Mouse (Mus musculus): ENCODE measurements at regions not wholly inside any gene's neighbourhood (a gene's known extent, or its start where the extent isn't known, plus 50 kb on each side); places are given as distances from the start of the nearest gene placed in this dataset.

DNA sequence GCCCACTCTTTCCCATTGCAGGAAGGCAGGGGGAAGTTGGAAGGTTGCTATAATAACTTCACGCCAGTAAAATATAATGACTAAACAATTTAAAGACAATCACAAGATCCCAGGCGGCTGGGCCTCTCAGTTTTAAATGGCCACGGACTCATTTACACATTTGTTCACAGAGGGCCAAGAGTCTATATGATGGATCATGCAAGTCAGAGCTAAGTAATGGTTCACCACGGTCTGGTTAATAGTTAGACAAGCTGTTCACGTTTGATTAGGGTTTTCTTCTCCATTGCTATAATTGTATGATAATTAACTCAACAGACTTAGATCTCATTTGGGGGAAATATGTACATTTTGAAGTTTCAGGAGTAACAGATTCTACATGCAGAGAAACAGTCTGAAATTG, 170.0 kb downstream of the Ppargc1a start:
- no peak for ATAC-seq (ENCODE audit: insufficient number of reproducible peaks, low FRiP score, low TSS enrichment)

DNA sequence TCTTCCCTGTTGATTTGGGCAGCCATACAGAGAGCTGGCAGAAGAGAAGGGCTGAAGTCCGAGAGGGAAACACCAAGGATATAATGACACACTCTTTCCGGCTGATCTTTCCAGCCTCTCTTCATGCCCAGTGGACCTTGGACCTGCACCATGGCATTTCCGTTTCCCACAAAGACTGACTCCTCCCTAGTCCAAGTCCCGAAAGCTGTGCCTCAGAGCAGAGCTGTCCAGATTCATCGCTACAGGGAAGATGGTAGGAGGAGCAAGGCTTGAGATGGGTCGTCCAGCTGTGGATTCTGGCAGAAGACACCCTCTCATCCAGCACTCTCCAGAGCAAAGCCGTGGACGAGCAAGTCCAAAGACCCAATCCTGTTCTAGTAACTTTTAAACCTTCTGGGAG, 176.2 kb downstream of the Ppargc1a start:
- no peak for ATAC-seq (ENCODE audit: insufficient number of reproducible peaks, low FRiP score, low TSS enrichment)

DNA sequence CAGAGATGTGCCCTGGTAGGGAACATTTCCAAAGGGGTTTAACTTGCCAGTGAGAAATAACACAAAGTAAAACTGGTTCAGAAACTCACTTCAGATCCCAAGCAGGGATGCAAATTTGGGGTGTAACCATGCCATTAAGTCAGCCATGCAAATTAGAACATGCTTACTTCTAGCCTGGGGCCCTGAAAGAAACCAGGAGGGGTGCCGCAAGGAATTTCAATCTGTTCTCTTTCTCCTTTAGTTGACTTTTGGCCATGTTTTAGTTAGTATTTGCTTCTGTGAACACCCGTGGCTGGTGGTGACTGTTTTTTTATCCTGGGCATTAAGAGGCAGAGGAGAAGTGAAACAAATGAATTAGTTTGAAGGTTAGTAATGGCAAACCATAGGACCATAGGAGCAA, 179.8 kb downstream of the Ppargc1a start:
- ATAC-seq (ENCODE audit: insufficient number of reproducible peaks, low FRiP score, low TSS enrichment): no peak

GRCm38 (mm10) chr5:51386409-51386808, 181.1 kb downstream of the Ppargc1a start:
- no peak for ATAC-seq (ENCODE audit: insufficient number of reproducible peaks, low FRiP score, low TSS enrichment)

DNA sequence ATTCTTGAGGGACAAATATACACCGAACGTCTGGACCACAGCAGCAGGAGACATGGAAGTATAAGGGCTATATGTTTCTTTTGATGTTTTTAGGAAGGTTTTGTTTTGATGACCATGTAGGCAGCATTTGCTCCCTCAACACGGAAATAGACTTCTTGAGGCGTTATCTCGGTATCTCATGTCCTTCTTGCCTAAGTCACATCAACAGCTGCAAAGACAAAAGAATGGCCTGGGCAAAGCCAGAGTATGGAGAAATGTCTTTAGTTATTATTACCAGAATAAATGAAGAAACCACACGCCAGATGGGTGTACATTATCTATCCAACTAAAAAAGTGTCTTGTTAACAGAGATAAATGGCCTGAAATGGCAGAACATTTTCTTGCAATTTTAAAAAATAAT, 183.2 kb downstream of the Ppargc1a start:
- no peak for ATAC-seq (ENCODE audit: insufficient number of reproducible peaks, low FRiP score, low TSS enrichment)

DNA sequence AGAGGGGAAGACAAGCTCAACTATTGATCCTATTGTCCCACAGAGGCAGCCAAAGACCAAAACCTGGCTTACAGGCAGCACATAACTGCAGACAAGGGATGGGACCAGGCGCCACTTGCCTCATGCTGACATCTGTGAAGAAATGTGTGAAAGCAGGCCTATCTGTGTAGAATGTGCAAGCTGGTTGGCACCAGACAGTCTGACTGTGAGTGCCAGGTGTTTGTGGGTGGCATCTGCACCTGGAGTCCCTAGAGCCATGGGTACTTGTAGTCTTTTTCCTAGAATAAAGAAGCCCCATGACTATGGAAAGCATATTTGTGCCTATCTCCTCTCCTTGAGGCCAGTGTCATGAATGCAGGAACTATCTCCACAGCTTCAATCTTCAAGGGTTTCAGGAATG, 208.4 kb downstream of the Ppargc1a start:
- no peak for ATAC-seq (ENCODE audit: insufficient number of reproducible peaks, low FRiP score, low TSS enrichment)

- ATAC-seq (ENCODE audit: insufficient number of reproducible peaks, low FRiP score, low TSS enrichment): no peak
Measured at GRCm38 (mm10) chr5:51348256-51348655, 219.3 kb downstream of the Ppargc1a start.

DNA sequence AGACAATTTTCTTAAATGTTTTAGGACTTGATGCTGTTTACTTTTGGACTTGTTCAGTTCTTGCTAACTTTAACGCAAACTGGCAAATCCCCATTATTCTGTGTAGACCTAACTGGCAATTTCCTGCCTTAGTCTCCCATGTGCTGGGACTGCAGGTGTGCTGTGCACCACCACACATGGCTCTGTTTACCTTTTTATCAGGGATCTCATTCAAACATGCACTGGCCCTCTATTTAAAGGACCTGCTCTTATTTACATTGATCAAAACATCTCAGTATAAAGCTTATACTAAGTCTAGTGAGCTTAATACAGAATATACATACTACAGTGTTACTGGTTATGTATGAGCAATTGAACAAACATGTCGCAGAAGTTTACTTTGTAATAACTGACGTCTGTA, 238.4 kb downstream of the Ppargc1a start:
- no peak for ATAC-seq (ENCODE audit: insufficient number of reproducible peaks, low FRiP score, low TSS enrichment)

- no peak for ATAC-seq (ENCODE audit: insufficient number of reproducible peaks, low FRiP score, low TSS enrichment)
Measured at GRCm38 (mm10) chr5:51289191-51289590, 278.3 kb downstream of the Ppargc1a start.

GRCm38 (mm10) chr5:51288234-51288633, 279.3 kb downstream of the Ppargc1a start:
- no peak for ATAC-seq (ENCODE audit: insufficient number of reproducible peaks, low FRiP score, low TSS enrichment)

GRCm38 (mm10) chr5:51241156-51241555, 326.4 kb downstream of the Ppargc1a start:
- ATAC-seq (ENCODE audit: insufficient number of reproducible peaks, low FRiP score, low TSS enrichment): no peak

DNA sequence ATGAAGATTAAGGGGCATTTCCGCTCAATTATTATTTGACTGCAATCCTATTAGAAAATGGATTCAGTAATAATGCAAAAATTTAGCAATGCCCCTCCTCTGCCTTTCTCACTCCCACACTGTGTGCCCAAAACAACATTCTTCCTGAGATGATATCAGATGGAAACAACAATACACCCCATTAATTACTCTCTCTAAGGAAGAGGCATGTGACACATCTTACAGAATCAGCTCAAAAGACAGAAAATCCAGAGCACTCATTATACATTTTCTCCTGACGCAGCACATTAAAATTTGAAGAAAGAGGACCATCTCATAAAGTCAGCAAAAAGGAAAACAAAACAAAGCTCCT, 333.5 kb downstream of the Ppargc1a start:
- no peak for ATAC-seq (ENCODE audit: insufficient number of reproducible peaks, low FRiP score, low TSS enrichment)

DNA sequence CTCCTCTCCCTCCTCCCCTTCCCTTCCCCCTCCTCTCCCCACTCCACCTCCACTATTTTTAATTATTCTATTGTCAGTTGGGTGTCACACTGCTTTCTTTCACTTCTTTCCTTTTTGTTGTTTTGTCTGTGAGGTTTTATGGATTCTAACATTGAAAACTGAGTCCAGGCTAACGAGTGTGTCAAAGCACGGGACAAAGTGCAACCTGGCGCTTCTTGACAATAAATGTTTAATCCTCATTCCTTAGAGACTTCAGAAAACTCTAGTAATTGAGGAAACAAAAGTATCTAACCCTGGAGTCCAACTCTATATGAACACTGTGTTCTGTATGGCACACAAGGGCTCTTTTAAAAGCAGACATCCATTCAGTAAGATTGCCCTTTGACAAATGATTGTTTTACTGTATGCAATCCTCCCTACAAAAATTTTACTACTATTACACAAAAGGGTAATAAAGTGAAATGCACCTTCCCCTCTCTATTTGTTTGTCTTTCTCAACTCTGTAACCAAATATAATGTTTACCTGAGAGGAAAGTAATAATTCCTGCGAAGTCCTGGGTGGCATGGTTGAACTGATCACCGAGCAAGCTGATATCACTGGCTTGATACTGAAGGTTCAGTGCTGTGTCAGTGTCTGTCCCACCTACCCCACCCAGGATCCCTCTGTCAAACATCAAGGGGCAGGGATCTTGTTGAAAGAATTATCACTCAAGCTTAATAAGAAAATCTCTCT, 334.1 kb downstream of the Ppargc1a start:
- no peak for ATAC-seq (ENCODE audit: insufficient number of reproducible peaks, low FRiP score, low TSS enrichment)

GRCm38 (mm10) chr5:51229806-51230205, 337.7 kb downstream of the Ppargc1a start:
- no peak for ATAC-seq (ENCODE audit: insufficient number of reproducible peaks, low FRiP score, low TSS enrichment)

DNA sequence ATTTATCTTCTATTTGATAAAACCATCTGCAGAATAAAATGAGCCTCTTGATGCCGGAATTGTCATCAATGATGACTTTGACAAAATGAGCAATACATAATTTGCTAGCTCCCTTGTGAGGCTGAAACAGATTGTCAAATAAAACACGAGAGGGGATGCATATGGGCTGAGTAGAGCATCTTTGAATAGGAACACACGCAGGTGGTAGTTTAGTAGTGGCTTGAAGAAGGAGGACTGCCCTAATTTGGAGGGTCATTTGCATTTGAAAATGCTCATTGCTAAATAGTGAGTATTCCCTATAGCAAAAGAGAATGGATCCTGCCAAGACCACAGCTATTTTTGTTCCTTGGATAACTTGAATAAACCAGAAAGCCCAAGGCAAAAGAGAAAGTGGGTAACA, 339.5 kb downstream of the Ppargc1a start:
- no peak for ATAC-seq (ENCODE audit: insufficient number of reproducible peaks, low FRiP score, low TSS enrichment)

DNA sequence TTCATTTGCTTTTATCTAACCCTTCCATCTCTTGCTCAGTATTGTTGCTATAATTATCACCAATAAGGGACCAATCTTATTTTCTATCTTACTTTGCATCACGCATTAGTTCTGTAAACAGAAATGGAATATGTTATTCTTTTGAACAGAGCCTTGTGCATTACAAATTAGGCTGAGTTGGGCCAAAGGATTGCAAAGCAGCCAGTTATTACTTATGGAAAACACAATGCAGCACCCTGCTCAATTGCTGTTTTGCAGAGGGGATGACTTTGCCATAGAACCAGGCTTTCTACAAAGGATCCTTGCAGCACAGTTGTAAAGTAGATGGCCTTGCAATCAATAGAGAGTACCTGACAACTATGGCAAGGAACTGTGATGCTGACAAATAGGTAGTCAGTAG, 364.3 kb downstream of the Ppargc1a start:
- no peak for ATAC-seq (ENCODE audit: insufficient number of reproducible peaks, low FRiP score, low TSS enrichment)

- ATAC-seq (ENCODE audit: insufficient number of reproducible peaks, low FRiP score, low TSS enrichment): no peak
Measured at GRCm38 (mm10) chr5:51202525-51203215, 364.9 kb downstream of the Ppargc1a start.

- no peak for ATAC-seq (ENCODE audit: insufficient number of reproducible peaks, low FRiP score, low TSS enrichment)
Measured at GRCm38 (mm10) chr5:51196393-51197347, 370.9 kb downstream of the Ppargc1a start.

DNA sequence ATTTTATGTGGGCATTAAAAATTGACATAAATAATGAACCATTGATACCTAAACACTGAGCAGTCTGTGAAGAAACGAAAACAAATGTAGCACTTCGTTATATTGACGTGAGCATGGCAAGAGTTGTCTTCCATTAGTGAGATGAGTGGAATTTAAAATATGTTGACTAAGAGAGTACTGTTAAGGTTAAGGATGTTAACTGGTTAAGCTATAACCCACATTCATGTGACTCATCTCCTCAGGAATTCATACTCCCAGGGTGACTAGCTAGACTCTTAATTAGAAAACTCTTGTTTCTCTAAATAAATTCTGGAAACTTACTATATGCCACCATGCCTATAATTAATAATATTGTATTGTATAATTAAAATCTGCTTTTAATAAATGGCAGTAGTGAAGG, 376.9 kb downstream of the Ppargc1a start:
- ATAC-seq (ENCODE audit: insufficient number of reproducible peaks, low FRiP score, low TSS enrichment): no peak

DNA sequence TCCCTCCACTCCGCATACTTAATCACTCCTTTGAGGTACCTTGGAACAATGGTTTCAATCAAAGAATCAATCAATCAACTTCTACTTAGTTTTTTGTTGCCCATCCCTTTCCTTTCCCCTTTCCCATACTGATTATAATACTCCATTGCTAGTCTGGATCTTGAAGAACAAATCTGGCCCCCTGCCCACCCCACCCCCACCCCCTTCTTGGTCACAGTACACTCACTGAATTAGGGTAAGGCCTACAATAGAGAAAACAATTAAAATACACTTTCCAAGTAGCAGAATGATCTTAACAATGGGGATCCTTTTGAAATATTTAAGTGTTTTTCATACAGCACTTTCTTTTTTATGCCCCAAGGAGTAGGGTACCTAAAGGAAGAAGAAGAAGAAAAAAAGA, 397.7 kb downstream of the Ppargc1a start:
- no peak for ATAC-seq (ENCODE audit: insufficient number of reproducible peaks, low FRiP score, low TSS enrichment)

DNA sequence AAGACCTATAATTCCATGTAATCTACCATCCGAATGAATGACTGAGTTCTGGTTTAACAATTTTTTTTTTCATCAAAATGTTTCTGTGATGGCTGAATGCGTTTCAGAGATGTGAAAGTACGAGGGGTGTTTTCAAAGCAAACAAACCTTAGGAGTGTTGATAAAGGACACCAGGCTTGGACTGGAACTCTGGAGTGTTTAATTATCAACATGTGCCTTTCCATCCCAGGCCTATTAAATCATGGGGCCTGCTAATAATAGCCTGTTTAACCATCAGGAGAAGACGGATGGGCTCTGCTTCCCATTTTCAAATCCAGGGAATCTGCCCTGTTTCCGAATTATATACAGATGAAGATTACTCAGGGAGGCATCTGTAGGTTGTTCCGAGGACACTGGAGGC, 399.3 kb downstream of the Ppargc1a start:
- no peak for ATAC-seq (ENCODE audit: insufficient number of reproducible peaks, low FRiP score, low TSS enrichment)

Data from cerebellum, adult (tissue).